Mouse (Mus musculus) liver, adult 2 months (tissue): ENCODE data around the gene Ptpn21.

Experiments used
- CTCF ChIP-seq: fragments of 200-500 bp; IDR thresholded peaks from 2 replicates; pipeline ENCODE4 v1.5.1; 2011; ENCODE audit warnings: low read depth, low read length, control low read depth
- POLR2A ChIP-seq: fragments of 200-500 bp; IDR thresholded peaks from 2 replicates; pipeline ENCODE4 v1.6.1; 2011; ENCODE audit warnings: low read length, control low read depth; ENCODE audit not compliant: insufficient read depth; ENCODE audit errors: extremely low read depth

- TF ChIP-seq POLR2A (no peak), CTCF (no peak)
These were observed 6.5 kb downstream of the Ptpn21 start for GRCm38 (mm10) chr12:98730682-98731081.
